Mouse (Mus musculus): Measurements from ENCODE around the gene Nemf. TPM values are rescaled to one million over a fixed set of nuclear protein-coding genes. Genes with fewer than 3 reads are reported as not detected.
"Not testable (repeated sequence)": the region's sequence is repeated elsewhere in the genome, so short reads cannot be mapped to it uniquely, and the experiment has no call there.

The Nemf gene
- polyA plus RNA-seq, 2 experiments from 2014 or later, result 138 to 148 TPM

GRCm38 (mm10) chr12:69372731-69373331 lies 15.9 kb upstream of the Nemf start:
- no peak for ATAC-seq

GRCm38 (mm10) chr12:69371854-69372671 lies 15.1 kb upstream of the Nemf start, which contains the start of the genes Arf6 and Gm9887:
Gene Arf6, plus strand, starts transcription at chr12:69372150.
Gene Gm9887, minus strand, starts transcription at chr12:69372458.
- ATAC-seq, result peak; percentile 76

- ATAC-seq, result peak; percentile 28
These were observed 14.5 kb upstream of the Nemf start for GRCm38 (mm10) chr12:69371421-69371853.

- no peak for ATAC-seq
These were observed 14.0 kb upstream of the Nemf start for GRCm38 (mm10) chr12:69370936-69371335.

GRCm38 (mm10) chr12:69367557-69367956 lies 10.6 kb upstream of the Nemf start:
- ATAC-seq, result no peak

GRCm38 (mm10) chr12:69366424-69366823 lies 9.5 kb upstream of the Nemf start:
- ATAC-seq, result no peak

GRCm38 (mm10) chr12:69365757-69366156 lies 8.8 kb upstream of the Nemf start:
- ATAC-seq, result no peak

- peak; percentile 55 for ATAC-seq
These were observed 7.2 kb upstream of the Nemf start for GRCm38 (mm10) chr12:69363899-69364762.

- not testable (repeated sequence) for ATAC-seq
These were observed 6.1 kb upstream of the Nemf start for GRCm38 (mm10) chr12:69363110-69363509.

- no peak for ATAC-seq
These were observed 5.4 kb upstream of the Nemf start for GRCm38 (mm10) chr12:69362388-69362787.

GRCm38 (mm10) chr12:69361919-69362318 lies 5.0 kb upstream of the Nemf start:
- ATAC-seq, result no peak

GRCm38 (mm10) chr12:69360997-69361899 lies 4.3 kb upstream of the Nemf start:
- ATAC-seq, result peak; percentile 84

- ATAC-seq, result peak; percentile 21
These were observed 3.7 kb upstream of the Nemf start for GRCm38 (mm10) chr12:69360655-69360996.

- no peak for ATAC-seq
These were observed 308 bp upstream of the Nemf start for GRCm38 (mm10) chr12:69357300-69357646.

GRCm38 (mm10) chr12:69351685-69352084 lies 5.3 kb downstream of the Nemf start:
- peak; percentile 47 for ATAC-seq

GRCm38 (mm10) chr12:69349928-69350327 lies 7.0 kb downstream of the Nemf start:
- ATAC-seq, result no peak

GRCm38 (mm10) chr12:69333547-69333946 lies 23.4 kb downstream of the Nemf start:
- peak; percentile 81 for ATAC-seq

GRCm38 (mm10) chr12:69332147-69332546 lies 24.8 kb downstream of the Nemf start:
- ATAC-seq, result no peak

GRCm38 (mm10) chr12:69331187-69331586 lies 25.8 kb downstream of the Nemf start:
- ATAC-seq, result no peak

- no peak for ATAC-seq
These were observed 38.5 kb downstream of the Nemf start for GRCm38 (mm10) chr12:69318431-69318830.

GRCm38 (mm10) chr12:69309659-69310058 lies 47.3 kb downstream of the Nemf start:
- ATAC-seq, result no peak

- no peak for ATAC-seq
These were observed 50.6 kb downstream of the Nemf start for GRCm38 (mm10) chr12:69306333-69306732.

All from activated CD4-positive, CD25-positive, alpha-beta regulatory T cell, adult 4 months (primary cell).